Mouse (Mus musculus): ENCODE measurements around the gene Gm10097. TPM values are rescaled to one million over a fixed set of nuclear protein-coding genes. Genes with fewer than 3 reads are reported as not detected.

Gm10097 gene
- polyA plus RNA-seq, 1 experiment, result not detected

DNA sequence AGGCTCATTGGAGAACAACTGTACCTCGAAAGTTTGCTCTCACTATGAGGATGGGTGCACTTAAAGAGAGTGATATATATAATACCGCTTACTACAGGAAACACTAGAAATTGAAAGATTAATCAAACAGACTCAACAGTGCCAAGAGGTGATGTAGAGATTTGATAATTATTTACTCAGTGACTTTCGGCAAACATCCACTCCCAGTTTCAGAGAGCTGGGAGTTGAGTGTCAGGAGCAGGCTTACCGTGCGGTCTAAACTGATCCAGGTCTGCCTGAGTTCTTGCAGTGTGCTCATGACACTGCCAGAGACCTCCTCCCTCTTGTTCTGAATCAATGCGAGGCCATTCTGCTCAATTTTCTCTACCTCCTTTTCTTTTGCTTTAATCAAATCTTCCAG lies 47.7 kb downstream of the Gm10097 start:
- H3K4me3 ChIP-seq (ENCODE audit: insufficient read depth, low read depth, low read length), result no peak overlapping the region
- H3K27ac ChIP-seq (replicated peaks; ENCODE audit: low read depth, low read length), result no peak overlapping the region
- H3K4me1 ChIP-seq (ENCODE audit: control insufficient read depth, insufficient read depth, insufficient read length, low read length), result no peaks in the 10 kb centered on the region
